Mouse (Mus musculus): ENCODE measurements at regions not wholly inside any gene's neighbourhood (a gene's known extent, or its start where the extent isn't known, plus 50 kb on each side); places are given as distances from the start of the nearest gene placed in this dataset.

- H3K27me3 ChIP-seq (replicated peaks; ENCODE audit: control insufficient read depth, insufficient read depth, low read length): no peaks in the 10 kb centered on the region
- no peak overlapping the region for H3K4me2 ChIP-seq (ENCODE audit: low read length)
- no peaks in the 10 kb centered on the region; the same call in 1 of the 2 replicates for H3K9me3 ChIP-seq (ENCODE audit: control insufficient read depth, low read length)
- no peaks in the 10 kb centered on the region for H3K36me3 ChIP-seq (ENCODE audit: control insufficient read depth, insufficient read depth, low read length)
- no peak for ATAC-seq
- no peak overlapping the region for H3K27ac ChIP-seq (ENCODE audit: low read depth, low read length)
- no peak overlapping the region for H3K9ac ChIP-seq (ENCODE audit: low read depth, low read length)
- H3K4me1 ChIP-seq (ENCODE audit: control insufficient read depth, insufficient read depth, low read depth, low read length): no peaks in the 10 kb centered on the region
- H3K4me3 ChIP-seq (ENCODE audit: low read length): no peak overlapping the region
- 69% methylated on average over 4 of the region's 4 CpGs for WGBS
Measured at GRCm38 (mm10) chr2:160085999-160086398, 248.0 kb downstream of the Gm826 start.

DNA sequence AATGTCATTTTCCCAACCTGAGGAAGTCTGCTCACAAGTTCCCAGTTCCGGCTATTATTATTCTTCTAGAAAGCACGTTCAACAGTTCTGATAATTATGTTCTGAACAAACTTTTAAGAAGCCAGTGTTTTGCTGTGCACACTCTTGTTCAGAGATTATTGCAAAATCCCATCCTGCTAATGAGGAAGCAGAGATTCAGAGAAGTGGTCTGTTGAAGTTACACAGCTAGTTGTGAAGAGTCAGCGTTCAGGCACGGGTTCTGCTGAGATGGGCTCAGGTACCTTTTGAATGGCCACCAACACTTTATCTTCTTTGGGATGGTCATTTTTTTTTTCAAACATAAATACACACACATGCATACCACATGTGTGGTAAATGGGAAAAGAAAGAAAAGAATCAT, 250.3 kb downstream of the Gm826 start:
- 91% methylated on average over 4 of the region's 4 CpGs for WGBS
- ATAC-seq: no peak

GRCm38 (mm10) chr2:160082106-160082653, 251.8 kb downstream of the Gm826 start:
- H3K27me3 ChIP-seq (replicated peaks; ENCODE audit: control insufficient read depth, insufficient read depth, low read length): no peaks in the 10 kb centered on the region
- no peak overlapping the region for H3K27ac ChIP-seq (ENCODE audit: low read depth, low read length)
- no peak overlapping the region for H3K4me2 ChIP-seq (ENCODE audit: low read length)
- no peaks in the 10 kb centered on the region for H3K4me1 ChIP-seq (ENCODE audit: control insufficient read depth, insufficient read depth, low read depth, low read length)
- no peak overlapping the region for H3K9ac ChIP-seq (ENCODE audit: low read depth, low read length)
- H3K4me3 ChIP-seq (ENCODE audit: low read length): no peak overlapping the region
- no peaks in the 10 kb centered on the region for H3K36me3 ChIP-seq (ENCODE audit: control insufficient read depth, insufficient read depth, low read length)
- no peak for ATAC-seq
- H3K9me3 ChIP-seq (ENCODE audit: control insufficient read depth, low read length): no peaks in the 10 kb centered on the region
- 77% methylated on average over 5 of the region's 5 CpGs for WGBS

More for the DNA sequence above, 250.3 kb downstream of the Gm826 start:
- no peak overlapping the region for H3K9ac ChIP-seq (ENCODE audit: low read depth, low read length)
- no peaks in the 10 kb centered on the region for H3K4me1 ChIP-seq (ENCODE audit: control insufficient read depth, insufficient read depth, low read depth, low read length)
- H3K27me3 ChIP-seq (replicated peaks; ENCODE audit: control insufficient read depth, insufficient read depth, low read length): no peaks in the 10 kb centered on the region
- no peak overlapping the region for H3K4me3 ChIP-seq (ENCODE audit: low read length)
- H3K4me2 ChIP-seq (ENCODE audit: low read length): no peak overlapping the region
- no peaks in the 10 kb centered on the region for H3K9me3 ChIP-seq (ENCODE audit: control insufficient read depth, low read length)
- H3K27ac ChIP-seq (ENCODE audit: low read depth, low read length): no peak overlapping the region
- H3K36me3 ChIP-seq (ENCODE audit: control insufficient read depth, insufficient read depth, low read length): no peaks in the 10 kb centered on the region

DNA sequence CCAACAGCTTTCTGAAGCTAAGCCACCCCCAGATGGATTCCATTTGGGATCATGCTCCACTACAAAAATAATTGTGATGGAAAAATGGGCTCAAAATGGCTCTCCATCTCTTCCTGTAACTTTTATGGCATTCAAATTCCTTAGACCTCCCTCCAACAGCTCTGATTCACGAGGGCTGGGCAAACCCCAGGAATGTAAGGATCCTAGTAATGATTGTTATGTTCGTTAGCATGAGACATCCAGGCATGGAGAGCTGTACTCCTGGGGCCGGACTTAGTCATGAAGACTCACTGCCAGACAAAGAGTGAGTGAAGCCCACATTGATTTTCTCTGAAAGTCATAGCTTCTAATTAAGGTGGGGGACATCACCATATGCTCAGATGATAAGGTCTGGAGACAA, 258.3 kb downstream of the Gm826 start:
- 82% methylated on average over 3 of the region's 3 CpGs for WGBS

GRCm38 (mm10) chr2:160070441-160070840, 263.5 kb downstream of the Gm826 start:
- no peak overlapping the region for H3K4me2 ChIP-seq (ENCODE audit: low read length)
- no peaks in the 10 kb centered on the region for H3K36me3 ChIP-seq (ENCODE audit: control insufficient read depth, insufficient read depth, low read length)
- H3K4me3 ChIP-seq (ENCODE audit: low read length): no peak overlapping the region
- H3K9me3 ChIP-seq (ENCODE audit: control insufficient read depth, low read length): no peaks in the 10 kb centered on the region
- H3K27me3 ChIP-seq (replicated peaks; ENCODE audit: control insufficient read depth, insufficient read depth, low read length): no peaks in the 10 kb centered on the region
- no peak overlapping the region for H3K27ac ChIP-seq (ENCODE audit: low read depth, low read length)
- H3K9ac ChIP-seq (ENCODE audit: low read depth, low read length): no peak overlapping the region
- ATAC-seq: no peak
- no peaks in the 10 kb centered on the region for H3K4me1 ChIP-seq (ENCODE audit: control insufficient read depth, insufficient read depth, low read depth, low read length)
- 84% methylated on average over 2 of the region's 2 CpGs for WGBS

More for the DNA sequence above, 258.3 kb downstream of the Gm826 start:
- no peak overlapping the region for H3K9ac ChIP-seq (ENCODE audit: low read depth, low read length)
- H3K4me3 ChIP-seq (ENCODE audit: low read length): no peak overlapping the region
- H3K36me3 ChIP-seq (ENCODE audit: control insufficient read depth, insufficient read depth, low read length): no peaks in the 10 kb centered on the region
- H3K9me3 ChIP-seq (ENCODE audit: control insufficient read depth, low read length): no peaks in the 10 kb centered on the region
- no peaks in the 10 kb centered on the region for H3K4me1 ChIP-seq (ENCODE audit: control insufficient read depth, insufficient read depth, low read depth, low read length)
- ATAC-seq: no peak
- no peak overlapping the region for H3K4me2 ChIP-seq (ENCODE audit: low read length)
- no peaks in the 10 kb centered on the region for H3K27me3 ChIP-seq (replicated peaks; ENCODE audit: control insufficient read depth, insufficient read depth, low read length)
- H3K27ac ChIP-seq (ENCODE audit: low read depth, low read length): no peak overlapping the region

- ATAC-seq: no peak
- Histone ChIP-seq H3K36me3 (ENCODE audit: control insufficient read depth, insufficient read depth, low read length) (no peaks in the 10 kb centered on the region), H3K27ac (ENCODE audit: low read depth, low read length) (no peak overlapping the region), H3K27me3 (replicated peaks; ENCODE audit: control insufficient read depth, insufficient read depth, low read length) (no peaks in the 10 kb centered on the region), H3K9ac (ENCODE audit: low read depth, low read length) (no peak overlapping the region), H3K4me1 (ENCODE audit: control insufficient read depth, insufficient read depth, low read depth, low read length) (no peaks in the 10 kb centered on the region), H3K4me3 (ENCODE audit: low read length) (no peak overlapping the region), H3K9me3 (ENCODE audit: control insufficient read depth, low read length) (no peaks in the 10 kb centered on the region), H3K4me2 (ENCODE audit: low read length) (no peak overlapping the region)
- WGBS: 83% methylated on average over 4 of the region's 4 CpGs
Measured at GRCm38 (mm10) chr2:160068772-160069171, 265.2 kb downstream of the Gm826 start.

DNA sequence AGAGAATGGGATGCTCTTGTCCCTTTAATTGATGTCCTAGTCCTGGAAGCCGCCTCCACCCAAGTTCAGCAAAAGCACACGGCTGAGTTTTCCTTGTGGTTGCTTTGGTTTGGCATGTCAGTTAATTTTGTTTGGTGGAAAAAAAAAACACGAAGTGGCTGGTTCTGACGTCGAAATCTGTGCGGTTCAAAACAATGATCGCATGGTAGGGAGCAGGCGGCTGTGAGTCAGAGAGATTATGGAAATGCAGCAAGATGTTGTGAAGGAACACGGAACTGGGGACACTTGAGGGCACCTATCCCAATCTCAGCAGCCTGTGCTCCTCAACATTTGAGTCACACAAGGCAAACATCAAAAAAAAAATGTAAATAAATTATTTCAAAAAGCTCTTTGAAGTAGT, 266.1 kb downstream of the Gm826 start:
- 84% methylated on average over 9 of the region's 9 CpGs for WGBS
- Histone ChIP-seq H3K36me3 (ENCODE audit: control insufficient read depth, insufficient read depth, low read length) (no peaks in the 10 kb centered on the region), H3K4me2 (ENCODE audit: low read length) (no peak overlapping the region), H3K9ac (ENCODE audit: low read depth, low read length) (no peak overlapping the region), H3K27ac (ENCODE audit: low read depth, low read length) (no peak overlapping the region), H3K27me3 (replicated peaks; ENCODE audit: control insufficient read depth, insufficient read depth, low read length) (no peaks in the 10 kb centered on the region), H3K4me3 (ENCODE audit: low read length) (no peak overlapping the region), H3K9me3 (ENCODE audit: control insufficient read depth, low read length) (no peaks in the 10 kb centered on the region), H3K4me1 (ENCODE audit: control insufficient read depth, insufficient read depth, low read depth, low read length) (no peaks in the 10 kb centered on the region)
- ATAC-seq: no peak

GRCm38 (mm10) chr2:160066491-160067303, 267.3 kb downstream of the Gm826 start:
- Histone ChIP-seq H3K27me3 (replicated peaks; ENCODE audit: control insufficient read depth, insufficient read depth, low read length) (no peaks in the 10 kb centered on the region), H3K9ac (ENCODE audit: low read depth, low read length) (no peak overlapping the region), H3K4me3 (ENCODE audit: low read length) (no peak overlapping the region), H3K27ac (ENCODE audit: low read depth, low read length) (no peak overlapping the region), H3K4me1 (ENCODE audit: control insufficient read depth, insufficient read depth, low read depth, low read length) (no peaks in the 10 kb centered on the region), H3K4me2 (ENCODE audit: low read length) (no peak overlapping the region), H3K36me3 (ENCODE audit: control insufficient read depth, insufficient read depth, low read length) (no peaks in the 10 kb centered on the region), H3K9me3 (ENCODE audit: control insufficient read depth, low read length) (no peaks in the 10 kb centered on the region)
- ATAC-seq: peak; percentile 40; the same call in 1 of the 2 replicates
- 35% methylated on average over 6 of the region's 6 CpGs for WGBS

DNA sequence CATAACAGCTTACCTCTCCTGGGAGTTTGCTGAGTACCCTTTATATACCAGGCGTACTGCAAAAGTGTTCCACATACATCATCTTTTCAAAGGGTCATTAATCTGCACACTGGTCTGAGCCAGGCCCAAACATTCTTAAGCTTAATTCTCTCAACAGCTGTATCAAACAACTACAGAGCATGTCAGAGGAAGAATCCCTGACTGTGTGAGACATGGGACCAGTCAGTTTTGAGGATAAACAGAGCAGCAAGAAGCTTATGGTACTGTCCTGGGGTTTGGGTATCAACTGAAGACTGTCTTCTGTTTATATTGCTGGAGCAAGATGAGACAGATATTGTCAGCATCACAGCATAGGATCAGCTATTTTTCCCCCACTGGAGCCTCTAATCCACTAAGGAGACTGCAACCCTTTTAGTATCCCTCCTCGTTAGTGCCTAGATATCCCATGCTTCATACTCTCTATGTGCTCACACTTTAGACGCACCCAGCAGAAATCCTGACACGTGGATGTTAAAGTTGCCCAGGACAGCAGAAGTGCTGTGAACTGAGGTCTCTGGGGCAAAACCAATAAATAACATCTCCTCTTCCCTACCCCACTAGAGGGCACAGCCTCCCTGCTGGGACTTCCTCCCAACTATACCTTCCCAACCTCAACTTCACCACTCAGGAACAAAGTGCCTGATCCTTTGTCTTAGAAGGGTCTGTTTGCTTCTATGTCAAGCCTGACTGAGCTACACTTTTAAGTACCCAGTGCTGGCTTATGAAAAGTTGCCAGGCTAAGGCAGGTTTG, 271.6 kb downstream of the Gm826 start:
- H3K9ac ChIP-seq (ENCODE audit: low read depth, low read length): no peak overlapping the region
- ATAC-seq: no peak
- no peak overlapping the region for H3K27ac ChIP-seq (ENCODE audit: low read depth, low read length)
- H3K27me3 ChIP-seq (replicated peaks; ENCODE audit: control insufficient read depth, insufficient read depth, low read length): no peaks in the 10 kb centered on the region
- peaks cover 3% of the 10 kb centered on the region for H3K4me1 ChIP-seq (ENCODE audit: control insufficient read depth, insufficient read depth, low read depth, low read length)
- no peak overlapping the region for H3K4me2 ChIP-seq (ENCODE audit: low read length)
- no peaks in the 10 kb centered on the region for H3K36me3 ChIP-seq (ENCODE audit: control insufficient read depth, insufficient read depth, low read length)
- no peaks in the 10 kb centered on the region for H3K9me3 ChIP-seq (ENCODE audit: control insufficient read depth, low read length)
- H3K4me3 ChIP-seq (ENCODE audit: low read length): no peak overlapping the region
- 76% methylated on average over 4 of the region's 4 CpGs for WGBS

Measured in hindbrain, embryonic 16.5 days (tissue).